Mouse (Mus musculus) lung, postnatal 0 days (tissue): Measurements from ENCODE around the gene Aes.
A peak's percentile ranks its signal among the peaks of the same experiment; 100 is the strongest.

Experiments
- CTCF ChIP-seq: IDR thresholded peaks from 2 replicates; pipeline ENCODE4 v1.5.1; 2016; ENCODE audit warnings: antibody characterized with exemption, mild to moderate bottlenecking
- EP300 ChIP-seq: IDR thresholded peaks from 2 replicates; pipeline ENCODE4 v1.6.1; 2016; ENCODE audit warnings: antibody characterized with exemption, mild to moderate bottlenecking, control low read depth

- TF ChIP-seq CTCF = peak; percentile 84
- no peak for TF ChIP-seq EP300
Measured at GRCm38 (mm10) chr10:81602741-81603151, 43.5 kb downstream of the Aes start.
